Mouse (Mus musculus) lung, postnatal 0 days (tissue): ENCODE results near the gene Jmjd1c. TPM values are rescaled to one million over a fixed set of nuclear protein-coding genes. Genes with fewer than 3 reads are reported as not detected.

Source experiments
- ATAC-seq: fragments of 200-750 bp; cut with Nextera tagmentation; 2 replicates; pipeline ENCODE4 v1.8.0; 2017; ENCODE audit warnings: moderate library complexity
- DNase-seq: peaks from one replicate; pipeline ENCODE4 v3.0.0-alpha.2; 2016; ENCODE audit warnings: low spot score
- H3K27ac ChIP-seq: fragments of 300-500 bp; sonication (generic); 2 replicates; pipeline ENCODE4 v1.5.1; 2014; ENCODE audit warnings: antibody characterized with exemption, mild to moderate bottlenecking, low read length, mixed read lengths
- H3K27me3 ChIP-seq: fragments of 300-500 bp; sonication (generic); replicated peaks from 2 replicates; pipeline ENCODE4 v1.6.1; 2014; ENCODE audit warnings: low read length, mixed read lengths; ENCODE audit not compliant: insufficient read depth
- H3K36me3 ChIP-seq: fragments of 300-500 bp; sonication (generic); 2 replicates; pipeline ENCODE4 v1.6.1; 2014; ENCODE audit warnings: low read length, mixed read lengths; ENCODE audit not compliant: insufficient read depth
- H3K4me1 ChIP-seq: fragments of 300-500 bp; sonication (generic); 2 replicates; pipeline ENCODE4 v1.6.1; 2014; ENCODE audit warnings: antibody characterized with exemption, low read depth, low read length, mixed read lengths; ENCODE audit not compliant: insufficient read depth
- H3K4me2 ChIP-seq: fragments of 300-500 bp; sonication (generic); replicated peaks from 2 replicates; pipeline ENCODE4 v1.6.1; 2014; ENCODE audit warnings: low read depth, mild to moderate bottlenecking, low read length, moderate library complexity, mixed read lengths
- H3K4me3 ChIP-seq: fragments of 300-500 bp; sonication (generic); 2 replicates; pipeline ENCODE4 v1.5.1; 2014; ENCODE audit warnings: low read depth, low read length
- H3K9ac ChIP-seq: fragments of 300-500 bp; sonication (generic); replicated peaks from 2 replicates; pipeline ENCODE4 v1.6.1; 2014; ENCODE audit warnings: low read depth, mild to moderate bottlenecking
- H3K9me3 ChIP-seq: fragments of 300-500 bp; sonication (generic); 2 replicates; pipeline ENCODE4 v1.6.1; 2016; ENCODE audit warnings: low read length, mixed read lengths
- CTCF ChIP-seq: IDR thresholded peaks from 2 replicates; pipeline ENCODE4 v1.5.1; 2016; ENCODE audit warnings: antibody characterized with exemption, mild to moderate bottlenecking
- EP300 ChIP-seq: IDR thresholded peaks from 2 replicates; pipeline ENCODE4 v1.6.1; 2016; ENCODE audit warnings: antibody characterized with exemption, mild to moderate bottlenecking, control low read depth
- WGBS: fragments of 180-500 bp; shearing (Covaris S2); extraction: QIAGEN DNeasy Blood & Tissue Kit; methylation state at CpG from one replicate; pipeline ENCODE4 v1.1.7; 2014; 5-methylcytosine and 5-hydroxymethylcytosine counted together
- polyA plus RNA-seq: library from polyadenylated mRNA; unstranded; fragments of >200 nt; fragmentation: Nextera tagmentation; extraction: Ambion mirVana; gene quantifications from 2 replicates; pipeline ENCODE4 v1.2.1, GENCODE M21; 2015

The Jmjd1c gene
- polyA plus RNA-seq, 1 experiment from 2014 or later: 43.8 TPM

DNA sequence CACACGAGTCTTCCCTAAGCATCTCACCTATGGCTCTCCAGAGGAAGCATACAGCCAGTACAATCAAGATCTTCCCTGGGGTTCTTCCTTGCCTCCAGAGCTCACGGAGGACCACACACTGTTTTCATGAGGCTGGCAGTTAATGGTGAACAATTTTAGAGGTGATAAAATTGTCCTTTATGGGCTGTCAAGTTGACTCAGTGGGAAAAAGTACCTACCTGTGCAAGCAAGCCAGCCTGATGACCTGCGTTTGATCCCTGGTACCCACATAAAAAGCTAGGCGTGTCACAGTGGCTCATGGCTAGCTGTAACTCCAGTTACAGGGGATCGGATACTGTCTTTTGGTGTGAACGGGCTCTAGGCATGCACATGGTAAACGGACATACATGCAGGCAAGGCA is 10.0 kb upstream of the Jmjd1c start:
- 73% methylated on average over 7 of the region's 7 CpGs for WGBS
- Histone ChIP-seq H3K9me3 (no peaks in the 10 kb centered on the region), H3K4me3 (no peak overlapping the region), H3K36me3 (no peaks in the 10 kb centered on the region), H3K4me2 (no peak overlapping the region), H3K27ac (no peak overlapping the region), H3K27me3 (no peaks in the 10 kb centered on the region), H3K9ac (no peak overlapping the region), H3K4me1 (no peaks in the 10 kb centered on the region)
- DNase-seq (no peak), ATAC-seq (no peak)
- TF ChIP-seq EP300 (no peak), CTCF (no peak)

- H3K27ac ChIP-seq: no peak overlapping the region
- H3K4me1 ChIP-seq: no peaks in the 10 kb centered on the region
- 82% methylated on average over 5 of the region's 5 CpGs for WGBS
- H3K9me3 ChIP-seq: no peaks in the 10 kb centered on the region
- H3K27me3 ChIP-seq: no peaks in the 10 kb centered on the region
- DNase-seq (no peak), ATAC-seq (peak; percentile 67)
- no peaks in the 10 kb centered on the region for H3K36me3 ChIP-seq
- TF ChIP-seq EP300 (0 out of 2 replicates have a peak, but pooled peaks have one; percentile 42), CTCF (no peak)
- no peak overlapping the region for H3K4me3 ChIP-seq
- no peak overlapping the region for H3K4me2 ChIP-seq
- no peak overlapping the region for H3K9ac ChIP-seq
Measured at GRCm38 (mm10) chr10:67087447-67088226, 8.3 kb upstream of the Jmjd1c start.

DNA sequence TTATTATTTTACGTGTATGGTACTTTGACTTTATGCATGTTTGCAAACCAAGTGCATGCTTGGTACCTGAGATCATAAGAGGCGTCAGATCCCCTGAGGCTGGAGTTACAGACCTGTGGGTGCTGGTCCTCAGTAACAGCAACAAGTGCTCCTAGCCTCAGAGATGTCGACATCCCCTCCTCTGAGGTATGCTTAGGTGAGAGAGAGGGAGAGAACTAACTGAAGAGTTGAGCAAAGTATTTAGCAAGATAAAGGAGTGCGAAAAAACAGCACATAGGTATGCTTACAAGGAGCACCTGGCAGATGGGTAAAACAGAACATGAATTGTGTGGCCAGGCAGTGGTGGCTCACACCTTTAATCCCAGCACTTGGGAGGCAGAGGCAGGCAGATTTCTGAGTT is 5.3 kb upstream of the Jmjd1c start:
- no peak for TF ChIP-seq EP300
- TF ChIP-seq CTCF: no peak
- DNase-seq: no peak
- Histone ChIP-seq H3K27ac (no peak overlapping the region), H3K4me1 (peaks cover 3% of the 10 kb centered on the region; the same call in 1 of the 2 replicates), H3K27me3 (no peaks in the 10 kb centered on the region), H3K36me3 (no peaks in the 10 kb centered on the region), H3K9ac (no peak overlapping the region), H3K9me3 (no peaks in the 10 kb centered on the region; the same call in 1 of the 2 replicates), H3K4me2 (no peak overlapping the region), H3K4me3 (no peak overlapping the region)
- 67% methylated on average over 4 of the region's 4 CpGs for WGBS
- ATAC-seq: peak; percentile 67

DNA sequence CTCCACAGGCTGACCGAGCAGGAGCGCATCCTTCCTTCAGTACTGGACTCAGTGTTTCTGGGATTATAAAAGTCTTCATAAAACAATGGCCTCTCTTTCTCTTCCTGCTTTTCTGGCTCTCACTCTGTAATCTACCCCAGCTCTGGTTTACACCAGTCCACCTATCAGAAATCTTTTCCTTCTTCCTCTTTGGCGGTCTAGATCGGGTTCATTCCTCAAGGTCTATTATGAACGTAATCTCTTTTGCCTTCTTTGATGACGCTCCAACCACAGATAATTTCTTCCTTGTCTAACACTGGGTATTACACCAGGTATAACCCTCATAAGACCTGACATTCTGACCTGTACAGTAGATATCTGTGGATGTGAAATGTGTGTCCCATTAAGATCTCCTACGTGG is 1.0 kb upstream of the Jmjd1c start:
- no peak for DNase-seq
- TF ChIP-seq CTCF (no peak), EP300 (no peak)
- WGBS: 82% methylated on average over 7 of the region's 7 CpGs

GRCm38 (mm10) chr10:67096621-67097436 is 904 bp downstream of the Jmjd1c start, which contains the start of gene Reep3:
TSS of gene Reep3 (minus strand) at chr10:67096945.
- Histone ChIP-seq H3K36me3 (no peaks in the 10 kb centered on the region), H3K9ac (peak within 1 kb of the TSS; percentile 99), H3K9me3 (no peaks in the 10 kb centered on the region; the same call in 1 of the 2 replicates), H3K27ac (peak within 1 kb of the TSS; percentile 98), H3K4me3 (peak within 1 kb of the TSS; percentile 98), H3K4me1 (peaks cover 39% of the 10 kb centered on the region), H3K4me2 (peak within 1 kb of the TSS; percentile 81), H3K27me3 (no peaks in the 10 kb centered on the region)
- peak; percentile 79 for DNase-seq
- 1% methylated on average over 59 of the region's 97 CpGs for WGBS
- no peak for TF ChIP-seq CTCF
- TF ChIP-seq EP300: no peak
- peak; percentile 91 for ATAC-seq

More for the DNA sequence above, 1.0 kb upstream of the Jmjd1c start:
- Histone ChIP-seq H3K27me3 (no peaks in the 10 kb centered on the region), H3K36me3 (no peaks in the 10 kb centered on the region), H3K4me3 (no peak overlapping the region), H3K4me2 (no peak overlapping the region), H3K9me3 (no peaks in the 10 kb centered on the region; the same call in 1 of the 2 replicates), H3K9ac (no peak overlapping the region), H3K27ac (no peak overlapping the region), H3K4me1 (peaks cover 21% of the 10 kb centered on the region; the same call in 1 of the 2 replicates)
- no peak for ATAC-seq

GRCm38 (mm10) chr10:67097437-67098150 is 1.7 kb downstream of the Jmjd1c start:
- 3% methylated on average over 15 of the region's 15 CpGs for WGBS
- Histone ChIP-seq H3K9me3 (no peaks in the 10 kb centered on the region; the same call in 1 of the 2 replicates), H3K4me1 (peaks cover 44% of the 10 kb centered on the region), H3K27me3 (no peaks in the 10 kb centered on the region), H3K27ac (peak overlapping the region; percentile 98), H3K9ac (peak overlapping the region; percentile 99), H3K4me2 (peak overlapping the region; percentile 81), H3K4me3 (peak overlapping the region; percentile 98), H3K36me3 (no peaks in the 10 kb centered on the region)
- TF ChIP-seq EP300: no peak; the same call in 1 of the 2 replicates
- no peak for TF ChIP-seq CTCF
- DNase-seq (no peak), ATAC-seq (no peak)
